Mouse (Mus musculus): ENCODE results near the gene Slc15a4. TPM values are rescaled to one million over a fixed set of nuclear protein-coding genes. Genes with fewer than 3 reads are reported as not detected.

Gene Slc15a4
- total and polyA plus RNA-seq, 2 experiments from 2014 or later = 18.5 to 41.2 TPM

DNA sequence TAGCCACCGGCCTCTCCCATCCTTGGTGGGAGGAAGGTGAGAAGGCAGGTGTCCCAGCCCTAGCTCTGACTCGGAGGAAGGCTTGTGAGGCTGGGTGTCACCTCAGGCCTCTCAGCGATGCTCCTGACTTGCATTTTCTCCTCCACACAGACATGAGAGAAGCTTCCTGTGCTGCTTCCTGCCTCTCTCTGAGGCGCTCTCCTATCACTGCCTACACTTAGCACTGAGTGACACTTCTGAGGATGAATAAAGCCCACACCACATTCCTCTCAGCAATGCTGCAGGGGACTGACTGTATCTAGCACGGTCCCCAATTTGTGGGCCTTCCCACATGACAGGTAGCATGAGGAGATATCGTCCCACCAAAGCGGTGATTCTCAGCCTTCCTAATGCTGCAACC lies 35.8 kb downstream of the Slc15a4 start:
- H3K36me3 ChIP-seq (ENCODE audit: insufficient read depth, low read length) = peaks cover 72% of the 10 kb centered on the region
- H3K9me3 ChIP-seq (ENCODE audit: low read length) = no peaks in the 10 kb centered on the region
- no peak overlapping the region for H3K4me3 ChIP-seq (ENCODE audit: low read length)
- H3K27ac ChIP-seq = no peak overlapping the region
- no peaks in the 10 kb centered on the region for H3K27me3 ChIP-seq (ENCODE audit: insufficient read depth, low read length)
- no peak for TF ChIP-seq CTCF (IDR thresholded peaks at IDR 0.05; ENCODE audit: low read depth)
- ATAC-seq (no peak), DNase-seq (ENCODE audit: low spot score) (no peak)
- H3K9ac ChIP-seq (replicated peaks; ENCODE audit: low read length) = no peak overlapping the region
- H3K4me1 ChIP-seq (ENCODE audit: insufficient read depth, low read length) = no peaks in the 10 kb centered on the region
- WGBS = 88% methylated on average over 7 of the region's 7 CpGs
- no peak overlapping the region for H3K4me2 ChIP-seq (ENCODE audit: low read depth, low read length)

DNA sequence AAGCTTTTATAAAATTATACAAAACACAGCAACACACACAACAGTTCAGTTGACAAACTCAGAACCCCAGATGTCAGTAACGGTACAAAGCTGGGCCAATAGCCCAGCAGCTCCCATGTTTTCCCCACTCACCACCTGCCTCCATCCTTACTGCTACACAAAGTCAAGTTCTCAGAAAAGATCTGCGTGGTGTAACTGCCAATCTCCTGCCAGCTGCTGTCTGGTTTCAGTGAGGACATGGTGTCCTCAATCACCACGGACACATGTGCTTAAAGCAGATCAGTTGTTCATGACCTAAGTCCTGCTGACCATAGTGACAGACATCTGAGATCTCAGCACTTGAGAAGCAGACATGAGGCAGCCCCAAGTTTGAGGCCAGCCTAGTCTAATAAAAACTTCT lies 37.0 kb downstream of the Slc15a4 start:
- WGBS = 85% methylated on average over 3 of the region's 3 CpGs
- DNase-seq (ENCODE audit: low spot score) = no peak

DNA sequence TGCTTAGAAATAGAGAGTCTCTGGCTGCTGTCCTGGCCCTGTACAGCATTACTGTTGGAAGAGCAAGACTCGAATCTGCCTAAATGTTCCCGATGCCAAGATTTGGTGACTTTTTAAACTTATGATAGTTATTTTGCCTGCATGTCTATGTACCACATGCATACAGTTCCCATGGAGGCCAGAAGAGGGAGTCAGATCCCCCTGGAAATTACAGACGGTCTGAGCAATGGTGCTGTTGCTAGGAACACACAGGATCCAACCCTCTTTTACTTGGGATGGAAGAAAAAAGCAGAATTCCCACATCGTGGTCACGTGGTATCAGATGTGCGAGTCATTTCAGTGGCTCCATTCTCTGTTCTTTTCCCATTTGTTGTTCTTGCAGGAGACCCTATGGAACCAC lies 39.8 kb downstream of the Slc15a4 start:
- H3K4me2 ChIP-seq (ENCODE audit: low read depth, low read length) = no peak overlapping the region
- H3K36me3 ChIP-seq (ENCODE audit: insufficient read depth, low read length) = peaks cover 44% of the 10 kb centered on the region
- WGBS = 73% methylated on average over 6 of the region's 6 CpGs
- peak; percentile 66 for DNase-seq (ENCODE audit: low spot score)
- peak; percentile 78 for TF ChIP-seq CTCF (IDR thresholded peaks at IDR 0.05; ENCODE audit: low read depth)
- H3K9ac ChIP-seq (replicated peaks; ENCODE audit: low read length) = no peak overlapping the region
- no peak for ATAC-seq
- H3K4me1 ChIP-seq (ENCODE audit: insufficient read depth, low read length) = no peaks in the 10 kb centered on the region
- no peaks in the 10 kb centered on the region for H3K9me3 ChIP-seq (ENCODE audit: low read length)
- H3K4me3 ChIP-seq (ENCODE audit: low read length) = no peak overlapping the region
- H3K27me3 ChIP-seq (ENCODE audit: insufficient read depth, low read length) = no peaks in the 10 kb centered on the region
- H3K27ac ChIP-seq = no peak overlapping the region

More for the DNA sequence above, 37.0 kb downstream of the Slc15a4 start:
- Histone ChIP-seq H3K9me3 (ENCODE audit: low read length) (no peaks in the 10 kb centered on the region), H3K27me3 (ENCODE audit: insufficient read depth, low read length) (no peaks in the 10 kb centered on the region), H3K4me2 (ENCODE audit: low read depth, low read length) (no peak overlapping the region), H3K27ac (no peak overlapping the region), H3K4me3 (ENCODE audit: low read length) (no peak overlapping the region), H3K36me3 (ENCODE audit: insufficient read depth, low read length) (peaks cover 63% of the 10 kb centered on the region), H3K9ac (replicated peaks; ENCODE audit: low read length) (no peak overlapping the region), H3K4me1 (ENCODE audit: insufficient read depth, low read length) (no peaks in the 10 kb centered on the region)
- no peak for TF ChIP-seq CTCF (IDR thresholded peaks at IDR 0.05; ENCODE audit: low read depth)
- ATAC-seq = no peak

DNA sequence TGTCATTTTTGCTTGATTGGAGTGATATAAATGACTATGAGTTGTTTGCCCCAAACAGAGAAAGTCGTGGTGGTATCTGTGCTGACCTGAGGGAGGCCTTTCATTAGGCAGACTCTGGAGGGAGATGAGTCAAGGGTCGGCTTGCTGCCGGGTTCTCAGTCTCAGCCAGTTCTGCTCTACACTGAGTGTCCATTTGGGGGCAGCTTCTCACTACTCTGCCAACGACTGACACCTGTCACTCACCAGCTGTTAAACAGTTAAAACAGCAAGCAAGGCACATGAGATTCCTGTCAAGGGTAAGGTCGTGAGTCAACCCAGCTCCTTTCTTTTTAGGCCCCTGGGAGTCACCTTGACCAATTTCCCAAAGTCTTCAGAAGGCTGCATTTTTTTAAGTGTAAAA lies 40.3 kb downstream of the Slc15a4 start:
- no peak overlapping the region for H3K4me2 ChIP-seq (ENCODE audit: low read depth, low read length)
- H3K9ac ChIP-seq (replicated peaks; ENCODE audit: low read length) = no peak overlapping the region
- ATAC-seq (no peak), DNase-seq (ENCODE audit: low spot score) (no peak)
- no peaks in the 10 kb centered on the region for H3K27me3 ChIP-seq (ENCODE audit: insufficient read depth, low read length)
- H3K4me1 ChIP-seq (ENCODE audit: insufficient read depth, low read length) = no peaks in the 10 kb centered on the region
- no peak overlapping the region for H3K4me3 ChIP-seq (ENCODE audit: low read length)
- TF ChIP-seq CTCF (IDR thresholded peaks at IDR 0.05; ENCODE audit: low read depth) = no peak
- H3K9me3 ChIP-seq (ENCODE audit: low read length) = no peaks in the 10 kb centered on the region
- 68% methylated on average over 5 of the region's 5 CpGs for WGBS
- H3K36me3 ChIP-seq (ENCODE audit: insufficient read depth, low read length) = peaks cover 41% of the 10 kb centered on the region
- H3K27ac ChIP-seq = no peak overlapping the region

DNA sequence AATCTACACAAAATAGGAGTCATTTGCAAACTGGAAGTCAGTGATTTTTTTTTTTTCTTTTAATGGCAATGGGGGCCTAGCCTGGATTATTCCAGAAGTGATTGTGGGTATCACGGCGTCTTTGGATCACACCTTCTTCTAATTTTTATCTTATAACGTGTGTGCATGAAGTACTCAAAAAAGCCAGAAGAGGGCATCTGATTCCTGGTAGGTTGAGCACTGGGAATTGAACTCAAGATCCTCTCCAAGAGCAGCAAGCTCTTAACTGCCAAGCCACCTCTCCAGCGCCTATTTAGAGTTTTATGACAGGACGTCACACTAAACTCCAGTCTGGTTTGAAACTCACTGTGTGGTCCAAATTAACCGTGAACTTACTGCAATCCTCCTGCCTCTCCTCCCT lies 44.8 kb downstream of the Slc15a4 start:
- DNase-seq (ENCODE audit: low spot score) = peak; percentile 34

DNA sequence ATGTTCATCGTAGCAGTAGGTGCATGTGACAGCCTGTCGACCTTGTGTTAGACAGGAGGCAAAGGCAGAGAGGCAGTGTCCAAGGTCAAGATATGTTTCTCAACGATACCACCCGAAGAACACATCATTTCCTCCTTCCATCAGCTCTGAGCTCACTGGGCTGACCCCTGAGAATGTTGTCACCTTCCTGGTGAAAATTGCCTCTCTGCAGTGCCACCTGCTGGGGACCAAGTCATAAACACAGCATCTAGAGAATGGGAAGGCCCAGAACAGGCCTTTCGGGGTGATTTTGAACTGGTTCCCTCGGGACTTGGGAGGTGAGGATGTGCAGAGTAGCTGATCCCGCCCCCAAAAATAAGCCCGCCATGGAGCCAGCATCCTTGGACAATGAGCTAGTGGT lies 49.0 kb downstream of the Slc15a4 start:
- H3K27ac ChIP-seq = no peak overlapping the region
- no peaks in the 10 kb centered on the region for H3K27me3 ChIP-seq (ENCODE audit: insufficient read depth, low read length)
- TF ChIP-seq CTCF (IDR thresholded peaks at IDR 0.05; ENCODE audit: low read depth) = peak; percentile 50
- WGBS = 86% methylated on average over 8 of the region's 8 CpGs
- H3K36me3 ChIP-seq (ENCODE audit: insufficient read depth, low read length) = no peaks in the 10 kb centered on the region
- no peak overlapping the region for H3K4me2 ChIP-seq (ENCODE audit: low read depth, low read length)
- DNase-seq (ENCODE audit: low spot score) = peak; percentile 20
- no peak for ATAC-seq
- H3K9ac ChIP-seq (replicated peaks; ENCODE audit: low read length) = no peak overlapping the region
- no peaks in the 10 kb centered on the region for H3K4me1 ChIP-seq (ENCODE audit: insufficient read depth, low read length)
- no peaks in the 10 kb centered on the region for H3K9me3 ChIP-seq (ENCODE audit: low read length)
- no peak overlapping the region for H3K4me3 ChIP-seq (ENCODE audit: low read length)

More for the DNA sequence above, 44.8 kb downstream of the Slc15a4 start:
- no peak overlapping the region for H3K4me2 ChIP-seq (ENCODE audit: low read depth, low read length)
- no peak overlapping the region for H3K27ac ChIP-seq
- no peak overlapping the region for H3K4me3 ChIP-seq (ENCODE audit: low read length)
- no peaks in the 10 kb centered on the region for H3K27me3 ChIP-seq (ENCODE audit: insufficient read depth, low read length)
- no peaks in the 10 kb centered on the region for H3K4me1 ChIP-seq (ENCODE audit: insufficient read depth, low read length)
- H3K9me3 ChIP-seq (ENCODE audit: low read length) = no peaks in the 10 kb centered on the region
- H3K9ac ChIP-seq (replicated peaks; ENCODE audit: low read length) = no peak overlapping the region
- ATAC-seq = no peak
- peak; percentile 45 for TF ChIP-seq CTCF (IDR thresholded peaks at IDR 0.05; ENCODE audit: low read depth)
- H3K36me3 ChIP-seq (ENCODE audit: insufficient read depth, low read length) = 0 out of 2 replicates have a peak, but pooled peaks cover 6% of the 10 kb centered on the region
- WGBS = 63% methylated on average over 6 of the region's 6 CpGs

DNA sequence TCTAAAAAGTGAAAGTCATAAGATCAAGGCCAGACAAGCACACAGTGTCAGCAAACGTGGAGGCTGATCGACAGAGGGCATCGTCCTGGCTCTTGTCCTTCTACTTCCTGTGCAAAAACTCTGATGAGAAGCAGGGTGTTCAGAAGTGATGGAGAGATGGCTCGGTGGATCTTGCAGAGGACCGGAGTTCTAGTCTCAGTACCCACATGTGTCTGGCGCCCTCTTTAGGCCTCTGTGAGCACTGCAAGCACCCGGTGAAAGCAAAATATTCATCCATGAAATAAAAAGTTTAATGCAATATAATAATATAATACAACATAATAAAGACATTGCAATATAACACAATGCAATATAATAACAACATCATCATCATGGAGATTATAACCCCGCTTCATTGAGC lies 55.3 kb downstream of the Slc15a4 start:
- H3K36me3 ChIP-seq (ENCODE audit: insufficient read depth, low read length) = no peaks in the 10 kb centered on the region
- DNase-seq (ENCODE audit: low spot score) (peak; percentile 37), ATAC-seq (no peak)
- no peak overlapping the region for H3K4me2 ChIP-seq (ENCODE audit: low read depth, low read length)
- H3K4me3 ChIP-seq (ENCODE audit: low read length) = no peak overlapping the region
- H3K27me3 ChIP-seq (ENCODE audit: insufficient read depth, low read length) = no peaks in the 10 kb centered on the region
- 55% methylated on average over 8 of the region's 8 CpGs for WGBS
- TF ChIP-seq CTCF (IDR thresholded peaks at IDR 0.05; ENCODE audit: low read depth) = peak; percentile 67
- H3K9ac ChIP-seq (replicated peaks; ENCODE audit: low read length) = no peak overlapping the region
- no peak overlapping the region for H3K27ac ChIP-seq
- H3K4me1 ChIP-seq (ENCODE audit: insufficient read depth, low read length) = no peaks in the 10 kb centered on the region
- no peaks in the 10 kb centered on the region for H3K9me3 ChIP-seq (ENCODE audit: low read length)
